In the genomic region with DNA sequence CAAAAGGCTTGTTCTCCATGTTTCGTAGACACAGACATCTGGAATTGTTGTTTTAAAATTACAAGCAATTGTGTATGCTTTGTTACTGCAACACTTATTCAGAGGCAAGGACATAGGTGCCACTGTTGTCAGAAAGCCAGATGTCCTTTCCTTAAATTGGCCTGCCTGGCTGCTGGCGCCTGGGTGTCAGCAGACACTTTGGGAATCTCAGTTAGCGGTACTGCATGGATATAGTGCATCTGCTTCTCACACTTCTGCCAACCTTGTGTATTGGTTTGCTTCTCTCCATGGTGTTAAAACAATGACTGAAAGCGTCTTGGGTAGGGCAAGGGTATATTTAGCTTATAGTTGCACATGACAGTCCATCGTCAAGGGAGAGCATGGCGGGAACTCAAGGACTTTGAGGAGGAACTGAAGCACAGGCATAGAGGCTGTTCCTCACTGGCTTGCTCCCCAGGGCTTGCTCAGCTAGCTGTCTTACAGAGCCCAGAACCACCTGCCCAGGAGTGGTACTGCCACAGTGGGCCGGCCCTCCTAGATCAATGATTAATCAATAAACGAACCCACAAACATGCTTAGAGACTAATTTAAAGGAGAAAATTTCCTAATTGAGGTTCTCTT, we compare ENCODE assay signal across 24 mouse cellular contexts. TPM values are rescaled to one million over a fixed set of nuclear protein-coding genes. Genes with fewer than 3 reads are reported as not detected.
DNase-seq lines count a peak whose midpoint lies in the region; ATAC-seq and TF ChIP-seq lines count a peak whose summit lies in the region.
"Had no signal": no experiment of that assay in that cellular context is flagged by ENCODE, and none has a peak within 500 bp of the region (broad histone marks: within the 10 kb centered on the region; RNA-seq: fewer than 3 reads in every experiment).

No protein-coding gene starts in this region.

- H3K27me3 ChIP-seq in heart, postnatal 0 days (ENCODE audit: control insufficient read depth, insufficient read depth, low read length), result no peaks in the 10 kb centered on the region
- no peaks in the 10 kb centered on the region; the same call in none of the 2 replicates for H3K27me3 ChIP-seq in embryonic facial prominence, embryonic 13.5 days
- no peaks in the 10 kb centered on the region for H3K27me3 ChIP-seq in embryonic facial prominence, embryonic 14.5 days (replicated peaks; ENCODE audit: control insufficient read depth, insufficient read depth, low read length)
- H3K27me3 ChIP-seq: forebrain, embryonic 15.5 days; hindbrain, embryonic 13.5 days; intestine, embryonic 15.5 days; liver, embryonic 15.5 days; neural tube, embryonic 13.5 days had no signal

- no peaks in the 10 kb centered on the region for H3K36me3 ChIP-seq in heart, postnatal 0 days (replicated peaks; ENCODE audit: control insufficient read depth, insufficient read depth, low read length)
- H3K36me3 ChIP-seq in embryonic facial prominence, embryonic 13.5 days, result no peaks in the 10 kb centered on the region
- H3K36me3 ChIP-seq in embryonic facial prominence, embryonic 14.5 days (ENCODE audit: control insufficient read depth, insufficient read depth, low read length), result no peaks in the 10 kb centered on the region
- H3K36me3 ChIP-seq: forebrain, embryonic 15.5 days; G1E; hindbrain, embryonic 13.5 days; intestine, embryonic 15.5 days; liver, embryonic 15.5 days; neural tube, embryonic 13.5 days had no signal

- H3K27ac ChIP-seq in heart, postnatal 0 days (ENCODE audit: low read depth), result 0 out of 2 replicates have a peak overlapping the region, but pooled peaks have one; percentile 19
- peak overlapping the region; percentile 67 for H3K27ac ChIP-seq in embryonic facial prominence, embryonic 13.5 days
- H3K27ac ChIP-seq in embryonic facial prominence, embryonic 14.5 days (replicated peaks; ENCODE audit: low read depth, low read length), result peak overlapping the region; percentile 75
- H3K27ac ChIP-seq: forebrain, embryonic 15.5 days; hindbrain, embryonic 13.5 days; kidney, postnatal 0 days; liver, embryonic 15.5 days; neural tube, embryonic 13.5 days had no signal

- 63% methylated on average over 8 of the region's 8 CpGs for WGBS in heart, postnatal 0 days
- WGBS in embryonic facial prominence, embryonic 13.5 days, result 55% methylated on average over 8 of the region's 8 CpGs
- WGBS in embryonic facial prominence, embryonic 14.5 days, result 70% methylated on average over 8 of the region's 8 CpGs

- DNase-seq in heart, postnatal 0 days (ENCODE audit: low spot score), result peak; percentile 31
- no peak for DNase-seq in heart, adult 8-10 months (ENCODE audit: low spot score)
- DNase-seq in embryonic facial prominence, embryonic 14.5 days (ENCODE audit: low spot score), result no peak
- no peak for DNase-seq in adrenal gland, postnatal 36 days
- DNase-seq in cerebellum, postnatal 14 days, result no peak
- DNase-seq: cerebellum, adult 9-11 months; right cerebral cortex, postnatal 14 days; thymus, postnatal 4 days had no signal

- H3K9ac ChIP-seq in heart, postnatal 0 days (replicated peaks; ENCODE audit: low read depth, low read length), result no peak overlapping the region
- no peak overlapping the region for H3K9ac ChIP-seq in embryonic facial prominence, embryonic 13.5 days
- peak overlapping the region; percentile 14; the same call in 1 of the 2 replicates for H3K9ac ChIP-seq in embryonic facial prominence, embryonic 14.5 days (ENCODE audit: low read depth, low read length)
- H3K9ac ChIP-seq: forebrain, embryonic 15.5 days; hindbrain, embryonic 13.5 days; intestine, embryonic 15.5 days; liver, embryonic 15.5 days; neural tube, embryonic 13.5 days had no signal

- peak; percentile 24; the same call in 1 of the 2 replicates for ATAC-seq in heart, postnatal 0 days (ENCODE audit: insufficient read depth, low read depth)
- ATAC-seq in embryonic facial prominence, embryonic 13.5 days (ENCODE audit: insufficient number of reproducible peaks, insufficient read depth, low FRiP score, low TSS enrichment, low read depth), result peak; percentile 62
- peak; percentile 44 for ATAC-seq in embryonic facial prominence, embryonic 14.5 days (ENCODE audit: low read depth)
- peak; percentile 22; the same call in 1 of the 2 replicates for ATAC-seq in megakaryocyte-erythroid progenitor cell, adult 5-6 weeks (replicated peaks; ENCODE audit: low FRiP score, low TSS enrichment, poor library complexity, severe bottlenecking)
- ATAC-seq: CD4-positive, CD25-positive, alpha-beta regulatory T cell, adult 4 months; forebrain, embryonic 15.5 days had no signal

- peaks cover 5% of the 10 kb centered on the region; the same call in 1 of the 2 replicates for H3K4me1 ChIP-seq in heart, postnatal 0 days (ENCODE audit: control insufficient read depth, insufficient read depth)
- H3K4me1 ChIP-seq in embryonic facial prominence, embryonic 13.5 days, result peaks cover 17% of the 10 kb centered on the region
- peaks cover 12% of the 10 kb centered on the region for H3K4me1 ChIP-seq in embryonic facial prominence, embryonic 14.5 days (ENCODE audit: control insufficient read depth, insufficient read depth, low read length)
- H3K4me1 ChIP-seq: forebrain, embryonic 15.5 days; hindbrain, embryonic 13.5 days; liver, embryonic 15.5 days; megakaryocyte, embryonic 14.5 days; neural tube, embryonic 13.5 days had no signal

- TF ChIP-seq EP300 in heart, postnatal 0 days (IDR thresholded peaks at IDR 0.05; ENCODE audit: low read depth), result no peak

- TF ChIP-seq CTCF in heart, postnatal 0 days (IDR thresholded peaks at IDR 0.05; ENCODE audit: low read depth), result no peak

- no peak overlapping the region for H3K4me3 ChIP-seq in heart, postnatal 0 days (ENCODE audit: low read depth, low read length)
- no peak overlapping the region for H3K4me3 ChIP-seq in embryonic facial prominence, embryonic 13.5 days
- H3K4me3 ChIP-seq in embryonic facial prominence, embryonic 14.5 days (ENCODE audit: low read depth, low read length), result no peak overlapping the region
- H3K4me3 ChIP-seq: forebrain, embryonic 15.5 days; hindbrain, embryonic 13.5 days; intestine, embryonic 15.5 days; liver, embryonic 15.5 days; megakaryocyte, embryonic 14.5 days; neural tube, embryonic 13.5 days had no signal

- 0 out of 2 replicates have a peak overlapping the region, but pooled peaks have one; percentile 34 for H3K4me2 ChIP-seq in heart, postnatal 0 days (ENCODE audit: low read depth, low read length)
- no peak overlapping the region for H3K4me2 ChIP-seq in embryonic facial prominence, embryonic 13.5 days
- H3K4me2 ChIP-seq in embryonic facial prominence, embryonic 14.5 days (ENCODE audit: low read depth, low read length), result peak overlapping the region; percentile 35
- H3K4me2 ChIP-seq: forebrain, embryonic 15.5 days; hindbrain, embryonic 13.5 days; liver, embryonic 15.5 days; neural tube, embryonic 13.5 days had no signal

- H3K9me3 ChIP-seq in heart, postnatal 0 days (replicated peaks; ENCODE audit: control insufficient read depth, low read length), result no peaks in the 10 kb centered on the region
- no peaks in the 10 kb centered on the region for H3K9me3 ChIP-seq in embryonic facial prominence, embryonic 13.5 days
- no peaks in the 10 kb centered on the region for H3K9me3 ChIP-seq in embryonic facial prominence, embryonic 14.5 days (ENCODE audit: control insufficient read depth, low read length)
- H3K9me3 ChIP-seq: forebrain, embryonic 15.5 days; G1E; hindbrain, embryonic 13.5 days; intestine, embryonic 15.5 days; liver, embryonic 15.5 days; megakaryocyte, embryonic 14.5 days; neural tube, embryonic 13.5 days had no signal

RNA-seq across cellular contexts. Expression of gene Cxcl15, which starts 38.5 kb away (rescaled TPM):
- 0.19 TPM in 1 of 2 replicates, not detected in the other for total RNA-seq in heart, postnatal 0 days (2014; rRNA removed; ENCODE audit: low replicate concordance)
- 0.08 TPM in 1 of 2 replicates, not detected in the other for polyA plus RNA-seq in heart, postnatal 0 days (2015; fragmentation: Nextera tagmentation; extraction: Ambion mirVana)
- not detected for total RNA-seq in heart, adult 8-10 months (2022)
- polyA plus RNA-seq in embryonic facial prominence, embryonic 13.5 days (2015; fragmentation: Nextera tagmentation; extraction: Ambion mirVana), result 0.13 TPM in 1 of 2 replicates, not detected in the other
- polyA plus RNA-seq in embryonic facial prominence, embryonic 14.5 days (2014; fragmentation: Nextera tagmentation; extraction: Ambion mirVana), result 0.07 and 0.18 TPM in 2 replicates
- not detected in 2 replicates for total RNA-seq in megakaryocyte-erythroid progenitor cell, adult 5-6 weeks (2014; fragmentation: Nextera tagmentation)
- not detected in 2 replicates for total RNA-seq in megakaryocyte-erythroid progenitor cell, adult 5-6 weeks (2017)
- not detected for total RNA-seq in adrenal gland, postnatal 36 days (2021)
- total RNA-seq: gastrocnemius, postnatal 4 days; layer of hippocampus, adult 18-20 months; left cerebral cortex, adult 18-20 months; monocyte, adult 5-6 weeks had no signal
- polyA plus RNA-seq: CD4-positive, CD25-positive, alpha-beta regulatory T cell, adult 4 months; forebrain, embryonic 15.5 days; G1E; hindbrain, embryonic 13.5 days; limb, embryonic 11.5 days; liver, embryonic 15.5 days; neural tube, embryonic 13.5 days had no signal

RNA-seq across cellular contexts. Expression of gene Cxcl3, which starts 47.0 kb away (rescaled TPM):
- total RNA-seq in heart, postnatal 0 days (2014; rRNA removed; ENCODE audit: low replicate concordance), result not detected in 2 replicates
- not detected in 2 replicates for polyA plus RNA-seq in heart, postnatal 0 days (2015; fragmentation: Nextera tagmentation; extraction: Ambion mirVana)
- total RNA-seq in heart, adult 8-10 months (2022), result not detected
- 0.41 TPM in 1 of 2 replicates, not detected in the other for polyA plus RNA-seq in embryonic facial prominence, embryonic 13.5 days (2015; fragmentation: Nextera tagmentation; extraction: Ambion mirVana)
- 0.17 TPM in 1 of 2 replicates, not detected in the other for polyA plus RNA-seq in embryonic facial prominence, embryonic 14.5 days (2014; fragmentation: Nextera tagmentation; extraction: Ambion mirVana)
- total RNA-seq in megakaryocyte-erythroid progenitor cell, adult 5-6 weeks (2014; fragmentation: Nextera tagmentation), result not detected in 2 replicates
- total RNA-seq in megakaryocyte-erythroid progenitor cell, adult 5-6 weeks (2017), result 0.42 TPM in 1 of 2 replicates, not detected in the other
- not detected for total RNA-seq in adrenal gland, postnatal 36 days (2021)
- total RNA-seq: gastrocnemius, postnatal 4 days; left cerebral cortex, adult 18-20 months; monocyte, adult 5-6 weeks had no signal
- polyA plus RNA-seq: forebrain, embryonic 15.5 days; hindbrain, embryonic 13.5 days; liver, embryonic 15.5 days; neural tube, embryonic 13.5 days had no signal

RNA-seq across cellular contexts. Expression of gene Cxcl1, which starts 58.2 kb away (rescaled TPM):
- 0.27 and 0.31 TPM in 2 replicates for total RNA-seq in heart, postnatal 0 days (2014; rRNA removed; ENCODE audit: low replicate concordance)
- polyA plus RNA-seq in heart, postnatal 0 days (2015; fragmentation: Nextera tagmentation; extraction: Ambion mirVana), result 1.4 and 1.5 TPM in 2 replicates
- 1 to 10 TPM in 2 of 4 experiments, under 1 TPM in 2; 0.38 to 1.3 (median 0.92) TPM for total RNA-seq in heart, adult 8-10 months (2022)
- 0.38 and 1.5 TPM in 2 replicates for polyA plus RNA-seq in embryonic facial prominence, embryonic 13.5 days (2015; fragmentation: Nextera tagmentation; extraction: Ambion mirVana)
- 1.3 TPM in 2 replicates for polyA plus RNA-seq in embryonic facial prominence, embryonic 14.5 days (2014; fragmentation: Nextera tagmentation; extraction: Ambion mirVana)
- not detected in 2 replicates for total RNA-seq in megakaryocyte-erythroid progenitor cell, adult 5-6 weeks (2014; fragmentation: Nextera tagmentation)
- total RNA-seq in megakaryocyte-erythroid progenitor cell, adult 5-6 weeks (2017), result 1.5 TPM in 1 of 2 replicates, not detected in the other
- total RNA-seq in adrenal gland, postnatal 36 days (2021), result under 1 TPM; 0.33 to 0.36 TPM
- total RNA-seq: left cerebral cortex, adult 18-20 months; monocyte, adult 5-6 weeks had no signal
- polyA plus RNA-seq: CD4-positive, CD25-positive, alpha-beta regulatory T cell, adult 4 months; G1E; hindbrain, embryonic 13.5 days; neural tube, embryonic 13.5 days had no signal

Comparison
In these comparisons a context has a peak if more than half of its experiments do, and no peak if none do; other contexts are left out.
1. H3K27ac ChIP-seq: peak in every context shown above with its lines; median percentile 75 in embryonic facial prominence, embryonic 14.5 days; 67 in embryonic facial prominence, embryonic 13.5 days; 19 in heart, postnatal 0 days.